Mouse (Mus musculus) erythroblast, embryonic 14.5 days (primary cell): Measurements from ENCODE around the gene Gm10135.

Experiments used
- GATA1 ChIP-seq: IDR thresholded peaks from 2 replicates; pipeline ENCODE4 v1.6.1; 2012; ENCODE audit warnings: low read length, inconsistent platforms, mixed read lengths
- TAL1 ChIP-seq: IDR thresholded peaks from 3 replicates; pipeline ENCODE4 v1.6.1; 2012; ENCODE audit warnings: low read length, inconsistent platforms, mixed read lengths

- no peak for TF ChIP-seq TAL1
- TF ChIP-seq GATA1: no peak
These were observed 40.2 kb upstream of the Gm10135 start for GRCm38 (mm10) chr5:73014745-73015144.
